Mouse (Mus musculus): ENCODE measurements around the gene Tuba1a. TPM values are rescaled to one million over a fixed set of nuclear protein-coding genes. Genes with fewer than 3 reads are reported as not detected.

Tuba1a gene
- polyA plus RNA-seq, 2 experiments = 44.7 to 69.0 TPM

DNA sequence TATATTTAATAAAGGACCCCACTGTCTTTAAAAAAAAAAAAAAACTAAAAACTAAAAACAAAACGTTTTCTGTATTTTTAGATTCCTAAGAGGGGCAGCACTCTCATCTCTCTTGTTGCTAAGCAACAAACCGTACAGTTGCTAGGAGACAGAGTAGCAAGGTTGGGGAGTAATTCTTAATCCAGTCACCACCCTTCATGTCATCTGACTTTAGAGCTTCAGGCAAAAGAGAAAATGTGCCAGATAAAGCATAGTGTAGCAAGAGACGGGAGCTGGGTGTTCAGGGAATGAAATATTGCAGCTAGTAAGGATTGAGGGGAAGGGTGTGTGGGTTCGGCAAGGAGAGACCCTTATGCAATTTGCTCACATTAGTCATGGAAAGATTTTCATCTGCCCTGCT, 17.6 kb upstream of the Tuba1a start:
- peaks cover 0 to 12% of the 10 kb centered on the region in 2 experiments; a peak in 2 of 4 replicates for H3K4me1 ChIP-seq (replicated peaks; ENCODE audit: control insufficient read depth in 2 of 2, insufficient read depth in 2 of 2, low read length in 1 of 2)
- H3K36me3 ChIP-seq (replicated peaks; ENCODE audit: control insufficient read depth, insufficient read depth, low read depth) = no peaks in the 10 kb centered on the region
- no peak for TF ChIP-seq EP300 (IDR thresholded peaks at IDR 0.05; ENCODE audit: low read depth)
- TF ChIP-seq CTCF (IDR thresholded peaks at IDR 0.05; ENCODE audit: low read depth) = no peak
- DNase-seq (ENCODE audit: low read depth in 3 of 3, low spot score in 3 of 3) (no peak), ATAC-seq (ENCODE audit: insufficient read depth) (no peak)
- H3K9me3 ChIP-seq (ENCODE audit: control insufficient read depth, low read length) = no peaks in the 10 kb centered on the region
- 55% methylated on average over 4 of the region's 4 CpGs for WGBS (ENCODE audit: insufficient replicate concordance)
- H3K27me3 ChIP-seq (ENCODE audit: control insufficient read depth, insufficient read depth, low read length) = no peaks in the 10 kb centered on the region
- no peak overlapping the region for H3K4me3 ChIP-seq (ENCODE audit: insufficient read depth in 1 of 2, low read depth in 2 of 2, low read length in 2 of 2)
- H3K4me2 ChIP-seq (ENCODE audit: low read depth) = no peak overlapping the region
- H3K9ac ChIP-seq (replicated peaks) = no peak overlapping the region
- no peak overlapping the region for H3K27ac ChIP-seq

DNA sequence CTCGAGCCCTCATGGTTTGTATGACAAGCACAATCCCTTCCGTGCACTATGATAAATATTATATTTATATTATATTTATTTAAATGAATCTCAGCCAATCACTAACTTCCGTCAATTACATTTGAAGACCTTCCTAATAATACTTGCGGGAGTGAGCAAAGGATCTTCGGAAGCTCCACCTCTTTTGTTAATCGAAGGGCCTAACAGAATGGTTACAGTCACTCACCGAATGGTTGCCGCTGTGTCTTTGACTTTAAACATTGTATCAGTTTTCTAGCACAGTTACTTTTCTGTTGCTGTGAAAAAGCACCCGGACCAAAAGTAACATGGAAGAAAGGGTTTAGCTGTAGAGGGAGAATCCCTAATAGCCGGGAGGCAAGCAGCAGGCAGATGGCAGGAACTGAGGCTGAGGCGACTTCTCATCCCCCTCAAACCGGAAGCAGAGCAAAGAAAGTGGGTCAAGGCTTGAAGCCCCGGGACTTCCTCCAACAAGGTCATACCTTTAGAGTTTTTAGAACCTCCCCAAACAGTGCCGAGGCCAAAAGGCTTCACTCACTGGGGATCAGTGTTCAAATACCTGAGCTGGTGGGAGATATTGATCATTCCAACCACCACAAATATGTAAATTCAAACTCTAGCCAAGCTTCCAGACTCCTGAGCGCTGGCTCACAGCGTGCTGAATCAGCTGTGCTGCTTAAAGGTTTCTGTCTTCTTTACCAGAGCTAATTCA, 16.0 kb upstream of the Tuba1a start:
- H3K9ac ChIP-seq (replicated peaks) = no peak overlapping the region
- WGBS (ENCODE audit: insufficient replicate concordance) = 27% methylated on average over 16 of the region's 16 CpGs

GRCm38 (mm10) chr15:98968701-98969371, 15.3 kb upstream of the Tuba1a start:
- Histone ChIP-seq H3K27me3 (ENCODE audit: control insufficient read depth, insufficient read depth, low read length) (no peaks in the 10 kb centered on the region), H3K9me3 (ENCODE audit: control insufficient read depth, low read length) (no peaks in the 10 kb centered on the region), H3K27ac (no peak overlapping the region), H3K4me1 (replicated peaks; ENCODE audit: control insufficient read depth in 2 of 2, insufficient read depth in 2 of 2, low read length in 1 of 2) (peaks cover 0 to 12% of the 10 kb centered on the region in 2 experiments; a peak in 2 of 4 replicates), H3K9ac (replicated peaks) (no peak overlapping the region), H3K36me3 (replicated peaks; ENCODE audit: control insufficient read depth, insufficient read depth, low read depth) (no peaks in the 10 kb centered on the region), H3K4me2 (ENCODE audit: low read depth) (no peak overlapping the region), H3K4me3 (ENCODE audit: insufficient read depth in 1 of 2, low read depth in 2 of 2, low read length in 2 of 2) (no peak overlapping the region)
- ATAC-seq (ENCODE audit: insufficient read depth) (no peak), DNase-seq (ENCODE audit: low read depth in 3 of 3, low spot score in 3 of 3) (no peak)
- TF ChIP-seq EP300 (IDR thresholded peaks at IDR 0.05; ENCODE audit: low read depth) = no peak
- TF ChIP-seq CTCF (IDR thresholded peaks at IDR 0.05; ENCODE audit: low read depth) = no peak
- WGBS (ENCODE audit: insufficient replicate concordance) = 38% methylated on average over 12 of the region's 12 CpGs

More for the DNA sequence above, 16.0 kb upstream of the Tuba1a start:
- no peak for DNase-seq (ENCODE audit: low read depth in 3 of 3, low spot score in 3 of 3)
- H3K4me2 ChIP-seq (ENCODE audit: low read depth) = no peak overlapping the region
- TF ChIP-seq EP300 (IDR thresholded peaks at IDR 0.05; ENCODE audit: low read depth) = no peak
- no peak for TF ChIP-seq CTCF (IDR thresholded peaks at IDR 0.05; ENCODE audit: low read depth)
- no peaks in the 10 kb centered on the region for H3K36me3 ChIP-seq (replicated peaks; ENCODE audit: control insufficient read depth, insufficient read depth, low read depth)
- H3K27me3 ChIP-seq (ENCODE audit: control insufficient read depth, insufficient read depth, low read length) = no peaks in the 10 kb centered on the region
- H3K4me1 ChIP-seq (replicated peaks; ENCODE audit: control insufficient read depth in 2 of 2, insufficient read depth in 2 of 2, low read length in 1 of 2) = peaks cover 0 to 12% of the 10 kb centered on the region in 2 experiments; a peak in 2 of 4 replicates
- ATAC-seq (ENCODE audit: insufficient read depth) = no peak
- H3K4me3 ChIP-seq (ENCODE audit: insufficient read depth in 1 of 2, low read depth in 2 of 2, low read length in 2 of 2) = no peak overlapping the region
- H3K9me3 ChIP-seq (ENCODE audit: control insufficient read depth, low read length) = no peaks in the 10 kb centered on the region
- no peak overlapping the region for H3K27ac ChIP-seq

- H3K36me3 ChIP-seq (replicated peaks; ENCODE audit: control insufficient read depth, insufficient read depth, low read depth) = no peaks in the 10 kb centered on the region
- 31% methylated on average over 3 of the region's 3 CpGs for WGBS (ENCODE audit: insufficient replicate concordance)
- no peak for TF ChIP-seq CTCF (IDR thresholded peaks at IDR 0.05; ENCODE audit: low read depth)
- no peak for TF ChIP-seq EP300 (IDR thresholded peaks at IDR 0.05; ENCODE audit: low read depth)
- H3K27ac ChIP-seq = no peak overlapping the region
- H3K4me3 ChIP-seq (ENCODE audit: insufficient read depth in 1 of 2, low read depth in 2 of 2, low read length in 2 of 2) = no peak overlapping the region
- H3K4me1 ChIP-seq (replicated peaks; ENCODE audit: control insufficient read depth in 2 of 2, insufficient read depth in 2 of 2, low read length in 1 of 2) = 0 out of 4 replicates have a peak, but pooled peaks cover 0 to 2% of the 10 kb centered on the region in 2 experiments
- peaks cover 2% of the 10 kb centered on the region; the same call in 1 of the 2 replicates for H3K27me3 ChIP-seq (ENCODE audit: control insufficient read depth, insufficient read depth, low read length)
- no peak overlapping the region for H3K4me2 ChIP-seq (ENCODE audit: low read depth)
- no peak overlapping the region for H3K9ac ChIP-seq (replicated peaks)
- no peak for DNase-seq (ENCODE audit: low read depth in 3 of 3, low spot score in 3 of 3)
- ATAC-seq (ENCODE audit: insufficient read depth) = peak; percentile 53; the same call in 1 of the 2 replicates
- H3K9me3 ChIP-seq (ENCODE audit: control insufficient read depth, low read length) = no peaks in the 10 kb centered on the region
Measured at GRCm38 (mm10) chr15:98959531-98959930, 6.0 kb upstream of the Tuba1a start.

GRCm38 (mm10) chr15:98958901-98959420, 5.5 kb upstream of the Tuba1a start:
- H3K4me3 ChIP-seq (ENCODE audit: insufficient read depth in 1 of 2, low read depth in 2 of 2, low read length in 2 of 2) = no peak overlapping the region
- H3K36me3 ChIP-seq (replicated peaks; ENCODE audit: control insufficient read depth, insufficient read depth, low read depth) = no peaks in the 10 kb centered on the region
- peaks cover 7% of the 10 kb centered on the region for H3K27me3 ChIP-seq (ENCODE audit: control insufficient read depth, insufficient read depth, low read length)
- no peak overlapping the region for H3K4me2 ChIP-seq (ENCODE audit: low read depth)
- TF ChIP-seq EP300 (IDR thresholded peaks at IDR 0.05; ENCODE audit: low read depth) (no peak), CTCF (IDR thresholded peaks at IDR 0.05; ENCODE audit: low read depth) (no peak)
- no peaks in the 10 kb centered on the region for H3K9me3 ChIP-seq (ENCODE audit: control insufficient read depth, low read length)
- WGBS (ENCODE audit: insufficient replicate concordance) = 64% methylated on average over 4 of the region's 4 CpGs
- no peak overlapping the region for H3K9ac ChIP-seq (replicated peaks)
- DNase-seq (ENCODE audit: low read depth in 3 of 3, low spot score in 3 of 3) (no peak), ATAC-seq (ENCODE audit: insufficient read depth) (no peak)
- H3K27ac ChIP-seq = no peak overlapping the region
- H3K4me1 ChIP-seq (replicated peaks; ENCODE audit: control insufficient read depth in 2 of 2, insufficient read depth in 2 of 2, low read length in 1 of 2) = 0 out of 4 replicates have a peak, but pooled peaks cover 0 to 3% of the 10 kb centered on the region in 2 experiments
